Mouse (Mus musculus) CH12.LX (cell line): Measurements from ENCODE around the gene Pes1.

Experiments
- BHLHE40 ChIP-seq: IDR thresholded peaks from 2 replicates; pipeline ENCODE4 v1.6.1; 2011; ENCODE audit warnings: mild to moderate bottlenecking, low read depth, low read length, improper control_type of control experiment
- CTCF ChIP-seq, 2 experiments: IDR thresholded peaks in 1 of 2; conservative IDR thresholded peaks in 1 of 2; 2 replicates each; pipeline ENCODE4 v1.5.1; 2011 to 2012; ENCODE audit warnings: low read depth in 2 of 2, low read length in 2 of 2, improper control_type of control experiment in 1 of 2, inconsistent platforms in 1 of 2, mild to moderate bottlenecking in 1 of 2, moderate library complexity in 1 of 2
- EP300 ChIP-seq: IDR thresholded peaks from 2 replicates; pipeline ENCODE4 v1.6.1; 2011; ENCODE audit warnings: low read length, improper control_type of control experiment
- MAFK ChIP-seq: IDR thresholded peaks from 2 replicates; pipeline ENCODE4 v1.6.1; 2011; ENCODE audit warnings: low read length, improper control_type of control experiment; ENCODE audit not compliant: insufficient replicate concordance
- MAZ ChIP-seq: IDR thresholded peaks from 2 replicates; pipeline ENCODE4 v1.6.1; 2012; ENCODE audit warnings: low read depth, mild to moderate bottlenecking, inconsistent platforms, low read length, improper control_type of control experiment, moderate library complexity
- POLR2A ChIP-seq: IDR thresholded peaks from 2 replicates; pipeline ENCODE4 v1.6.1; 2011; ENCODE audit warnings: low read depth, mild to moderate bottlenecking, improper control_type of control experiment, low read length
- POLR2AphosphoS2 ChIP-seq: IDR thresholded peaks from 2 replicates; pipeline ENCODE4 v1.6.1; 2011; ENCODE audit warnings: low read depth, low read length, improper control_type of control experiment
- USF1 ChIP-seq: IDR thresholded peaks from 2 replicates; pipeline ENCODE4 v1.6.1; 2014; ENCODE audit warnings: low read depth, mild to moderate bottlenecking, inconsistent platforms, low read length, improper control_type of control experiment
- USF2 ChIP-seq: conservative IDR thresholded peaks from 2 replicates; pipeline ENCODE4 v1.6.1; 2011; ENCODE audit warnings: low read depth, low read length, improper control_type of control experiment
- ZC3H11A ChIP-seq: IDR thresholded peaks from 2 replicates; pipeline ENCODE4 v1.6.1; 2012; ENCODE audit warnings: low read depth, mild to moderate bottlenecking, inconsistent platforms, low read length, improper control_type of control experiment
- ZMIZ1 ChIP-seq: IDR thresholded peaks from 2 replicates; pipeline ENCODE4 v1.6.1; 2012; ENCODE audit warnings: low read depth, mild to moderate bottlenecking, inconsistent platforms, low read length, improper control_type of control experiment
- ZNF384 ChIP-seq: IDR thresholded peaks from 2 replicates; pipeline ENCODE4 v1.6.1; 2012; ENCODE audit warnings: low read depth, low read length, improper control_type of control experiment, inconsistent platforms

DNA sequence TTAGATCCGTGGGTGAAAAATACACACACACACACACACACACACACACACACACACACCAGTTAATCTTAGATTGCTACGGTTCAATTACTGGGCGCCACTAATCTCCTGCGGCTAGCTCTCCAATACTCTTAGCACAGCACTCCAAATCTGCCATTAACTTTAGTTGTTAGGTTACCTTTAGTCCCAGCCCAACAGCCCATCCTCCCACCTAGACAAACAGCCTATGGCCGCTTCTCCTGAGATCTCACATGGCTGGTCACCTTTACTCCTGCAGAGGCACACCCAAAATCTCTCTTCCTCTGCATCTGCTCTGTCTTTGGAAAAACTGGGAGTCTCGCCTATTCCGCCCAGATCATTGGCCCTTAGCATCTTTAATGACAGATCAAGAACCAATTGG lies 22.4 kb upstream of the Pes1 start:
- TF ChIP-seq USF1 (no peak), CTCF (conservative IDR thresholded peaks at IDR 0.05 in 1 of 2, IDR thresholded peaks at IDR 0.05 in 1 of 2; ENCODE audit: low read depth in 2 of 2, low read length in 2 of 2) (no peak), MAFK (no peak), MAZ (no peak), ZNF384 (no peak), POLR2A (no peak), EP300 (no peak), BHLHE40 (no peak), USF2 (no peak), ZMIZ1 (no peak), POLR2AphosphoS2 (no peak), ZC3H11A (no peak)
